Mouse (Mus musculus) forebrain, embryonic 16.5 days (tissue): ENCODE measurements around the gene Me1. TPM values are rescaled to one million over a fixed set of nuclear protein-coding genes. Genes with fewer than 3 reads are reported as not detected.

ENCODE experiments used
- ATAC-seq: fragments of 200-750 bp; cut with Nextera tagmentation; 2 replicates; pipeline ENCODE4 v1.8.0; 2017; ENCODE audit warnings: mild to moderate bottlenecking, moderate library complexity
- H3K27ac ChIP-seq: fragments of 300-500 bp; sonication (generic); 2 replicates; pipeline ENCODE4 v1.5.1; 2014; ENCODE audit warnings: low read length, control low read depth
- H3K27me3 ChIP-seq: fragments of 300-500 bp; sonication (generic); replicated peaks from 2 replicates; pipeline ENCODE4 v1.6.1; 2014; ENCODE audit warnings: low read length; ENCODE audit not compliant: control insufficient read depth, insufficient read depth
- H3K36me3 ChIP-seq: fragments of 300-500 bp; sonication (generic); 2 replicates; pipeline ENCODE4 v1.6.1; 2014; ENCODE audit not compliant: control insufficient read depth, insufficient read depth
- H3K4me1 ChIP-seq: fragments of 300-500 bp; sonication (generic); replicated peaks from 2 replicates; pipeline ENCODE4 v1.6.1; 2014; ENCODE audit warnings: low read length; ENCODE audit not compliant: control insufficient read depth, insufficient read depth
- H3K4me2 ChIP-seq: fragments of 300-500 bp; sonication (generic); 2 replicates; pipeline ENCODE4 v1.6.1; 2014; ENCODE audit warnings: mild to moderate bottlenecking, low read length, control low read depth
- H3K4me3 ChIP-seq: fragments of 300-500 bp; sonication (generic); replicated peaks from 2 replicates; pipeline ENCODE4 v1.5.1; 2014; ENCODE audit warnings: mild to moderate bottlenecking, low read length, control low read depth
- H3K9ac ChIP-seq: fragments of 300-500 bp; sonication (generic); replicated peaks from 2 replicates; pipeline ENCODE4 v1.6.1; 2014; ENCODE audit warnings: low read depth, low read length, control low read depth
- H3K9me3 ChIP-seq: fragments of 300-500 bp; sonication (generic); 2 replicates; pipeline ENCODE4 v1.6.1; 2016; ENCODE audit warnings: low read length; ENCODE audit not compliant: control insufficient read depth
- WGBS: fragments of 180-500 bp; shearing (Covaris S2); extraction: QIAGEN DNeasy Blood & Tissue Kit; methylation state at CpG from one replicate; pipeline ENCODE4 v1.1.7; 2014; 5-methylcytosine and 5-hydroxymethylcytosine counted together
- polyA plus RNA-seq: library from polyadenylated mRNA; unstranded; fragments of >200 nt; fragmentation: Nextera tagmentation; extraction: Ambion mirVana; gene quantifications from 2 replicates; pipeline ENCODE4 v1.2.1, GENCODE M21; 2015

Me1 gene
- polyA plus RNA-seq = 21.5 and 22.7 TPM in 2 replicates

DNA sequence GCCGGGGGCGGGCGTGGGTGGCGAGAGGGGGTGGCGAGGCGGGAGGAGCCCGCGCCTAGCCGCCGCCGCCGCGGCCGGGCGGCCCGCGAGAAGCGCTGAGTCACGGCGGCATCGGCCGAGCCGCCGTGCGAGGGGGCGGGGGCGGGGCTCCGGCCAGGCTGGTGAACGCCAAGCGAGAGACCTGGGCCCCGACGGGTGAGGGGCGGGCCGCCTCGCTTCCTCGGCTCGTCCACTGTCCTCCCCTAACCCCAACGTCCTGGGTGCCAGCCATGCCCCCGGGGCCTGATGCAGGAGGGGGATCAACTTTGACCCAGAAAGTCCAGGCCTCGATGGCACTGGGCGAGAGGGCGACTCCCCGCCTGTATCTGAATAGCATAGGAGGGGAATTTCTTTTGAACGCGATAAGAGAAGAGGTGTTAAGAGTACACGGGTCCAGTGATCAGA, at the start of gene Me1:
Gene Me1 (minus strand): TSS at position 136 of the 444 bp plus-strand sequence.
- H3K4me3 ChIP-seq = peak within 1 kb of the TSS; percentile 77
- peaks cover 3% of the 10 kb centered on the region for H3K4me1 ChIP-seq
- H3K36me3 ChIP-seq = no peaks in the 10 kb centered on the region
- WGBS = under 1% methylated on average over 41 of the region's 46 CpGs
- peak; percentile 76 for ATAC-seq
- H3K4me2 ChIP-seq = peak within 1 kb of the TSS; percentile 82
- peak within 1 kb of the TSS; percentile 14; the same call in 1 of the 2 replicates for H3K27ac ChIP-seq
- H3K9ac ChIP-seq = peak within 1 kb of the TSS; percentile 89
- no peaks in the 10 kb centered on the region for H3K9me3 ChIP-seq
- no peaks in the 10 kb centered on the region for H3K27me3 ChIP-seq

DNA sequence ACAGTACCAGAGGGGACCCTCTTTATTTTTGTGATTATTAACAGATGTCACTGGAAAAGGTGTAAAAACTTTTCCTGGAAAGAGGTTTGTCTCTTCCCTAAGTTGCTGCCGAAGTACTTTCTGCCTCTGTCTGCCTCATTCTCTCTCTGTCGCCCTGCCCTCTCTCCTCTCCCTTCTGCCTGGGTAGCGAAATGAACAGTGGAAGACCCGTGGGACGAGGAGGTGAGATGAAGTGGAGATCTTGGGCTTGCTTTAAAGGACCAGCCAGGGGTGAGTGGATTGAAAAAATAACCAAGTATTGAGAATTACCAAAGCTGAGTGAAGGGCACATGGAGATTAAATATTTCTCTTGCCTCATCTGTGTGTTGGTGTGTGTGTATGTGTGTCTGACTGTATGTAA, 48.3 kb upstream of the Me1 start:
- Histone ChIP-seq H3K4me3 (no peak overlapping the region; the same call in 1 of the 2 replicates), H3K4me1 (peaks cover 12% of the 10 kb centered on the region), H3K36me3 (no peaks in the 10 kb centered on the region), H3K9ac (no peak overlapping the region), H3K27ac (no peak overlapping the region), H3K27me3 (no peaks in the 10 kb centered on the region), H3K4me2 (no peak overlapping the region), H3K9me3 (no peaks in the 10 kb centered on the region)
- 34% methylated on average over 5 of the region's 5 CpGs for WGBS
- ATAC-seq = no peak

DNA sequence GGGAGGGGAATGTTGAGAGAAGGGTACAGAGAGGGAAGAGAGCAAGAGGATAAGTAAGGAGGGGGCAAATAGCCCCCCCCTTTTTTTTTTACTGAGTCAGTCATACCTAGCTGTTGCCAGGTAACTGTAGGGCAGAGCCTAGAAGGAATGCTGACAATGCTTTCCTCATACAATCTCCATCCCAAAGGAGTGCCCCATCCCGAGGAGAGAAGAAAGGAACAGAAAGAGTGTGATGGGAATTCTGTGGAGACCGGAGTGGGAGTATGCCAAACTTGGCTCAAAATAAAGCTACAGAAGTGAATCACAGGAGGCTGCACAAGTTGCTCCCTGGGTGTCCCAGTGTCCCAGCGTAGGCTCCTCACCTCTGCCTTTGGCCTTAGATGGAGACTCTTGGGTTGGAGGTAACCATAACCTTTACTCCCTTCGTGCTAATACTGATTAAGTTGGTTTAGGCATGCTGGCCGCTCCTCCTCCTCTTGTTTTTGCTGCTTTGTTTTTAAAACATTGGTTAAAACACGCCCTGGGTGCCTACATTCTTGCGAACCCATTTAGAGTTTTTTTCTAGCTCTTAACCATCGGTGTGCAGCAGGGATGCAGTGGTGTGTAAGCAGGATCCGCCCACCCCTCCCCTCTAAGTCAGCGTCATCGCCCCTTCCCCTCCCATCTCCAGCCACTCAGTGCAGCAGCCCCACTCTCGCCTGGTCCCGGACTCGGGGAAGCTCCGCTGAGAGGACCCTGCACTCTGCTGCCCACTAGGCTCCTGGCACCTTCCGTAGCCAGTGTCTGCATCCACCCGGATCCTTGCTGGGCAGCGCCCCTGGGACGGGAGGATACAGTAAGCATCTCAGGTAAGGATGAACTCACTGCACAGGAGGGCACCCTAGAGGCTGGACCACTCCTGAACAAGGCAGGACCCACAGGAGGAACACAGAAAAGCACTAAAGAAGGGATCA, 47.5 kb upstream of the Me1 start, which contains the start of gene Prss35:
Gene Prss35 (plus strand): TSS at position 691 of the 953 bp plus-strand sequence.
- H3K27me3 ChIP-seq = no peaks in the 10 kb centered on the region
- under 1% methylated on average over 19 of the region's 19 CpGs for WGBS
- peaks cover 12% of the 10 kb centered on the region for H3K4me1 ChIP-seq
- H3K27ac ChIP-seq = no peak within 1 kb of the TSS
- H3K4me2 ChIP-seq = peak within 1 kb of the TSS; percentile 73
- peak within 1 kb of the TSS; percentile 39 for H3K4me3 ChIP-seq
- peak within 1 kb of the TSS; percentile 42; the same call in 1 of the 2 replicates for H3K9ac ChIP-seq
- H3K36me3 ChIP-seq = no peaks in the 10 kb centered on the region
- H3K9me3 ChIP-seq = no peaks in the 10 kb centered on the region
- peak; percentile 88 for ATAC-seq

DNA sequence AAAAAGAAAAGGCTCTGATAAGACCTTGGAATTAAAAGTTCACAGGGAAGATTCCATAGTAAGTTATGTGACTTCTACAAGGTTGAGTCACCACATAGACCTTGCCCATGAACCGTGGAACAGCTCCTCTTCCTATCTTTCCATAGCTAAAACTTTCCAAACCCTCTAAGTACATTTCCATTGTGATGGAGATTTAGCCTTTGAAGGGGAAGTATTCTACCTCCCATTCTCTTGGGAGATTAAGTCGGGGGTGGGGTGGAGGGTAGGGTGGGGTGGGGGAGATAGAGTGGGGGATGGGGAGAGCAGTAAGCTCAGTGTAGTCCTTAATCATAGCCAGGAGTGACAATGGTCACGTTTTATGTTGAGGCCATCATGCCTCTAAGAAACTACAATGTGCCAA, 44.2 kb upstream of the Me1 start:
- Histone ChIP-seq H3K9ac (no peak overlapping the region), H3K27me3 (no peaks in the 10 kb centered on the region), H3K27ac (no peak overlapping the region), H3K4me2 (no peak overlapping the region), H3K4me1 (peaks cover 9% of the 10 kb centered on the region), H3K9me3 (no peaks in the 10 kb centered on the region), H3K36me3 (no peaks in the 10 kb centered on the region), H3K4me3 (no peak overlapping the region)
- WGBS = 26% methylated on average over 3 of the region's 3 CpGs
- ATAC-seq = no peak

DNA sequence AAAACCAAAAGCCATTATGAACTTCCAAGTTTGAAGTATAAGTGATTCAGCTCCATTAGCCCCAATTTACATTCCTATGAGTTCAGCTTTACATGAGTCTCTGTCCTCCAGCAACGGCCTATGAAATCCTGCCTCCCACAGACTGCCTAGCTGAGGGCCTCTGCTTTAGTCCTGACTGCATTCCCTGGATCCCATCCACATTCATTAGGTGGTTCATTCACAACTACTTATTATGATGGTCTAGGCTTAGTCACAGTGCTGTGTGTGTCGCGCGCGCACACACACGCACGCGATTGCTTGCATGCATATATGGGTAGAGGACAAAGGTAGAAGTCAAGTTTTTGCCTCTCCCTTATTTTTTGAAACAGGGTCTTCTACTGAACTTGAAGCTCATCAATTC, 43.0 kb upstream of the Me1 start:
- 79% methylated on average over 8 of the region's 8 CpGs for WGBS
- no peak overlapping the region for H3K9ac ChIP-seq
- peaks cover 9% of the 10 kb centered on the region for H3K4me1 ChIP-seq
- no peak overlapping the region for H3K27ac ChIP-seq
- no peaks in the 10 kb centered on the region for H3K9me3 ChIP-seq
- H3K27me3 ChIP-seq = no peaks in the 10 kb centered on the region
- no peak for ATAC-seq
- no peak overlapping the region for H3K4me3 ChIP-seq
- H3K36me3 ChIP-seq = no peaks in the 10 kb centered on the region
- H3K4me2 ChIP-seq = no peak overlapping the region

DNA sequence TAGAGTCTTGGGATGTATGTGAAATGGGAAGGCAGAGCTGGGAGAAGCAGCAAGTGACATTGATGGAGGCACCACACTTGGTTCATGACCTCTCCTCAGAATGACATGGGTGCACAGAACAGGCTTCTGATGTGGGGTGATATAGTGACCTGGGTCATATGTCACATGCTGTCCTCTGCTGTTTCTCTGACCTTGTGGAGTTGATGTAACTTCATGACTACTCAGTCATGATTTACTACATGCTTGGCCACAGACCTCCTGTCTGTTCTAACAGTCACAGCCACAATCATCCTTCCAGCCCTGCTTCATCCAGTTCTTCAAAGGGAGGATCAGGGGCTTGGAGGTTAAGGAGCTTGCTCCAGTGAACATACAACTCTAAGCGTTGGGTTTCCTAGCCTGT, 42.3 kb upstream of the Me1 start:
- Histone ChIP-seq H3K27ac (no peak overlapping the region), H3K4me1 (peaks cover 3% of the 10 kb centered on the region), H3K9ac (no peak overlapping the region), H3K36me3 (no peaks in the 10 kb centered on the region), H3K4me2 (no peak overlapping the region), H3K9me3 (no peaks in the 10 kb centered on the region), H3K4me3 (no peak overlapping the region), H3K27me3 (no peaks in the 10 kb centered on the region)
- 95% methylated on average over 1 of the region's 1 CpGs for WGBS
- no peak for ATAC-seq

DNA sequence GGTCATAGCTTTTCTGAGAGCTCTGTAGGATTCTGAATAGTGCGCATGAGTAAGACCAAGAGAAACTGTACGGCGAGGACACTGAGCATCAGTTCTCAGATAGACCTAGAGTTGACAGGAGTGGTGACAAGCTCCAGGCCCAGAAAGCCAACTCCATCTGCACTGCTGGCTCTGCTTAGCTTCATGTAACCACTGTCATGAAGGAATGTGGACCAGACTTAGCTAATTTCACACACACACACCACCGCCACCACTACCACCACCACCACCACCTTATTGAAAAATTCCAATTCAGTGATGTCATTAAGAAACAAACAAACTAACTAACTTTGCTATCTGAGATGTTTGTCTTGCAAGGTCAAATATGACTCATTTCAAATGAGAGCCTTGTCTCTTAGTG, 41.2 kb upstream of the Me1 start:
- Histone ChIP-seq H3K4me1 (no peaks in the 10 kb centered on the region), H3K27me3 (no peaks in the 10 kb centered on the region), H3K9me3 (no peaks in the 10 kb centered on the region), H3K36me3 (no peaks in the 10 kb centered on the region), H3K4me2 (no peak overlapping the region), H3K27ac (no peak overlapping the region), H3K9ac (no peak overlapping the region), H3K4me3 (no peak overlapping the region)
- no peak for ATAC-seq
- 96% methylated on average over 4 of the region's 4 CpGs for WGBS

DNA sequence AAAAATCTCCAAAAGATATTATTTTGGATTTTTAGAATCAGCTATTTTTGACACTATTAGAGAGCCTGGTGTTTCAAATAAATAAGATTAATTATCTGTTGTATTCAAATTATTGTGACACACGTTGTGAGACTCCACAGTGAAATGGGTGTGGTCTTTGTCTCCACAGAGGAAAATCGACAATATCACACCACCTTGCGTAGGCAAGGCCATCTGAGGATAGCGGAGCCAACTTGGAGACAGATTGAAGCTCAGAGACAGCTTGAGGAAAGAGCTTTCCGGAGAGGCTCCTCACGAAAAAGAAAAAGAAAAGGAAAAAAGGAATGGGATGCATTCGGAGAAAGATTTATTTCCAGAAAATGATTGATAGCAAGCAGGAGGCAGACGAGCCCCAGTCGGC, 39.0 kb upstream of the Me1 start:
- no peak overlapping the region for H3K9ac ChIP-seq
- H3K4me1 ChIP-seq = no peaks in the 10 kb centered on the region
- no peaks in the 10 kb centered on the region for H3K27me3 ChIP-seq
- WGBS = 77% methylated on average over 9 of the region's 9 CpGs
- H3K4me2 ChIP-seq = no peak overlapping the region
- H3K4me3 ChIP-seq = no peak overlapping the region
- no peak overlapping the region for H3K27ac ChIP-seq
- H3K9me3 ChIP-seq = no peaks in the 10 kb centered on the region
- ATAC-seq = no peak
- H3K36me3 ChIP-seq = no peaks in the 10 kb centered on the region

DNA sequence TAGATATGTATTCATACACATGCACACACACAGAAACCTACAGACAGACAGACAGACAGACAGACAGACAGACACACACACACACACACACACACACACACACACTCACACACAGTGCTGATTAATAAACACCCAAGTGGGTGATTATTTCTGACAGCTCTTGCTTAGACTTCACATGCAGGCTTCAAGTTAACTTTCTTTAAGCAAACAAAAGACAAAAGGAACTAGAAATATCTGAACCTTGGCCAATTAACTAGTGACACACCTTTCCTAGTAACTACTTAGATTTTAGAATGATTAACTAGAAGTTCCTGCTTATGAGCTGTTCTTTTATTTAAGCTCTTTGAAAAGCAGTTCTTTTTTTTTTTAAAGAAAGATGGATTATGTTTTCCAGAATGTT, 38.6 kb upstream of the Me1 start:
- Histone ChIP-seq H3K27ac (no peak overlapping the region), H3K27me3 (no peaks in the 10 kb centered on the region), H3K9ac (no peak overlapping the region), H3K36me3 (no peaks in the 10 kb centered on the region), H3K4me1 (no peaks in the 10 kb centered on the region), H3K4me3 (no peak overlapping the region), H3K4me2 (no peak overlapping the region), H3K9me3 (no peaks in the 10 kb centered on the region)
- no peak for ATAC-seq
